Mouse (Mus musculus) midbrain, embryonic 15.5 days (tissue): Measurements from ENCODE around the gene Ttll13. TPM values are rescaled to one million over a fixed set of nuclear protein-coding genes. Genes with fewer than 3 reads are reported as not detected.

ENCODE experiments used
- ATAC-seq: fragments of 200-750 bp; cut with Nextera tagmentation; replicated peaks from 2 replicates; pipeline ENCODE4 v1.8.0; 2017; ENCODE audit warnings: moderate TSS enrichment
- H3K27ac ChIP-seq: fragments of 300-500 bp; sonication (generic); 2 replicates; pipeline ENCODE4 v1.5.1; 2015; ENCODE audit warnings: mild to moderate bottlenecking, inconsistent platforms
- H3K27me3 ChIP-seq: fragments of 300-500 bp; sonication (generic); replicated peaks from 2 replicates; pipeline ENCODE4 v1.6.1; 2015; ENCODE audit warnings: inconsistent platforms
- H3K36me3 ChIP-seq: fragments of 300-500 bp; sonication (generic); replicated peaks from 2 replicates; pipeline ENCODE4 v1.6.1; 2015; ENCODE audit warnings: inconsistent platforms
- H3K4me1 ChIP-seq: fragments of 300-500 bp; sonication (generic); 2 replicates; pipeline ENCODE4 v1.6.1; 2015; ENCODE audit warnings: inconsistent platforms
- H3K4me2 ChIP-seq: fragments of 300-500 bp; sonication (generic); 2 replicates; pipeline ENCODE4 v1.6.1; 2015; ENCODE audit warnings: inconsistent platforms, mild to moderate bottlenecking, moderate library complexity
- H3K4me3 ChIP-seq: fragments of 300-500 bp; sonication (generic); 2 replicates; pipeline ENCODE4 v1.5.1; 2015; ENCODE audit warnings: mild to moderate bottlenecking, inconsistent platforms
- H3K9ac ChIP-seq: fragments of 300-500 bp; sonication (generic); 2 replicates; pipeline ENCODE4 v1.6.1; 2015; ENCODE audit warnings: mild to moderate bottlenecking, inconsistent platforms
- H3K9me3 ChIP-seq: fragments of 300-500 bp; sonication (generic); 2 replicates; pipeline ENCODE4 v1.6.1; 2016; ENCODE audit warnings: inconsistent platforms
- WGBS: fragments of 180-500 bp; shearing (Covaris S2); methylation state at CpG from one replicate; pipeline ENCODE4 v1.1.7; 2015; ENCODE audit warnings: mixed read lengths; 5-methylcytosine and 5-hydroxymethylcytosine counted together
- polyA plus RNA-seq: library from polyadenylated mRNA; unstranded; fragments of >200 nt; fragmentation: Nextera tagmentation; extraction: Ambion mirVana; gene quantifications from 2 replicates; pipeline ENCODE4 v1.2.1, GENCODE M21; 2015

Ttll13 gene
- 2.1 and 2.9 TPM in 2 replicates for polyA plus RNA-seq

DNA sequence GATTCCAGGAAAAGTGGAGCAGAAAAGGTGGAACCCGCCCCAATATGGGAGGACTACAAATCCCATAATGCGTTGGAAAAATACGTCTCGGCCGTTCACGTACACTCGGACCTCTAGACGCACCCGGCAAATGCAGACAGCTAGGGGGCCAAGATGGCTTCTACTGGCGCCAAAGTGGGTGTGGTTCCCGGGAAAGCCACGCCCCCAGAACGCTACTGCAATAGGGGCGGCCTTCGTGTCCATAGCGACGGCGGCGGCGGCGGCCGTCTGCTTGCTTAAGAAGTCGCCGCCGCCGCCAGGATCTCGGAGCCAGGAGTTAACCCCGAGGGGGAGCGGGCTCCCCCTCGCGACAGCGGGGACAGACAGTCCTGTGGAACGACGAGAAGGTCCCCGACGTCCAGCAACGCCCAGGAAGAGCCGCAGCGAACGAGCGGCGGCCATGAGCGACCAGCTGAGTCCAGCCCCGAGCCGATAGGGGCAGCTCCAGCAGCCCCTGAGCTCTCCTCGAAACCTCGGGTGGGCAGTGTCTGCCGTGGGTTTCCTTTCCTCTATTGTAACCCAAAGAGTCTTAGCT lies at the start of gene Ttll13:
Gene Ttll13 (plus strand): TSS at position 229 of the 574 bp plus-strand sequence.
- no peaks in the 10 kb centered on the region for H3K9me3 ChIP-seq
- WGBS: under 1% methylated on average over 48 of the region's 48 CpGs
- H3K27me3 ChIP-seq: no peaks in the 10 kb centered on the region
- H3K4me3 ChIP-seq: peak within 1 kb of the TSS; percentile 54
- peak within 1 kb of the TSS; percentile 57 for H3K4me2 ChIP-seq
- ATAC-seq: peak; percentile 98
- peak within 1 kb of the TSS; percentile 86 for H3K27ac ChIP-seq
- H3K36me3 ChIP-seq: no peaks in the 10 kb centered on the region
- no peaks in the 10 kb centered on the region for H3K4me1 ChIP-seq
- H3K9ac ChIP-seq: peak within 1 kb of the TSS; percentile 62

DNA sequence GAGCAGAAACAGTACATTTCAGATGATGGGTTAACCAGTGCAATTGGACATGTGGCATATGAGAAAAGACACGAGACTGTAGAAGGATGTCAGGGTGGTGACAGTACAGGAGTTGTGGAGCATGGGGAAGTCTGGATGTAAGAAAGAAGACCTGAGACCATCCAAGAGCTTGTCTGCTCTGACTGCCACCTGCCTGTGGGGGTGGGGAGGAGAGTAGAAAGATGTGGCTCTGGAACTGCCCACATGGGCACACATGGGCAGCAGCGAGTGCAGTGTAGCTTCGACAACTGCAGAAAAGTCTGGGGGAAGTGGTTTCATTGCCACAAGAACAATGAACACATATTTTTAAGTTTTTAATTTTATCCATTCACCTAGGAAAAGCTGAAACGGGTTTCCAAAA lies 48.8 kb upstream of the Ttll13 start:
- Histone ChIP-seq H3K4me1 (peaks cover 67% of the 10 kb centered on the region), H3K27me3 (no peaks in the 10 kb centered on the region), H3K9me3 (no peaks in the 10 kb centered on the region), H3K4me2 (peak overlapping the region; percentile 76), H3K9ac (peak overlapping the region; percentile 80), H3K27ac (peak overlapping the region; percentile 96), H3K4me3 (peak overlapping the region; percentile 77), H3K36me3 (no peaks in the 10 kb centered on the region)
- ATAC-seq: no peak
- 16% methylated on average over 4 of the region's 4 CpGs for WGBS

DNA sequence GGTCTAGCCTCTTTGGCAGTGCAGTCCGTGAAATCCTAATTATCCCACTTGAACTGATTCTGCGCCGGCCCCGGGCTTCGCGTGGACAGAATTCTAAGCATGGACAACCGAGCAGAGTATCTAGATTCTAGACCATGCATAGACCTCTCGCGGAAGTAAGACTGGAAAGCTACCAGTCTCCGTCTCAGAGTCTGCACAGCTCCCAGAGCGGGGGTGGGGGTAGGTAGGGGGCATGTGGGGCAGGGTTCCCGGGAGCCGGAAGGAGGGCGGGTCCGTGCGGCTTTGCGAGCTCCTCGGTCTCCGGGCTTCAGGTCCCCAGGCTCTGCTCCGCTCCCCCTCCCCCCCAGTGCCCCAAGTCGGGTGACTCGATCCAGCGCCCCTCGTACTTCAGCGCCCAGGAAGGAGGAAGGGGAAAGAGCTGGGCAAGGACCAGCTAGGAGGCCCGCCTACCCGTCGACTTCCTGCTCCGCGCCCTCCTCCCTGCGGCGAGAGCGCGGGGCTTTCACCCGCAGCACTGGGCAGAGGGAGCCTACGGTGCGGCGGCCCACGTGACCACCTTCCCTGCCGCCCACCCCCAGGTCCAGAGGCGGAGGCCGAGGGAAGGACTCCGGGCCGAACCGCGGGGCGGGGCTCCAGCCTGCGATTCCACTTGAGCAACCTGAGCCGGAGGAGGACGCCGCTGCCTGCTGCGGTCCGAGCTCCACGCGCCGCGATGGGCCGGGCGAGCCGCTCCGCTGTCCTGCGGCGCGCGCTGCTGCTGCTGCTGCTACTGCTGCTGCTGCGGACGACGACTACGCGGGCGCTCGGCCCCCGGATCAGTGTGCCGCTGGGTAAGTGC lies 48.0 kb upstream of the Ttll13 start:
- Histone ChIP-seq H3K27ac (peak overlapping the region; percentile 96), H3K9ac (peak overlapping the region; percentile 80), H3K4me3 (peak overlapping the region; percentile 77), H3K4me2 (peak overlapping the region; percentile 76), H3K9me3 (no peaks in the 10 kb centered on the region), H3K36me3 (no peaks in the 10 kb centered on the region), H3K4me1 (peaks cover 67% of the 10 kb centered on the region), H3K27me3 (no peaks in the 10 kb centered on the region)
- peak; percentile 89 for ATAC-seq
- under 1% methylated on average over 72 of the region's 74 CpGs for WGBS

DNA sequence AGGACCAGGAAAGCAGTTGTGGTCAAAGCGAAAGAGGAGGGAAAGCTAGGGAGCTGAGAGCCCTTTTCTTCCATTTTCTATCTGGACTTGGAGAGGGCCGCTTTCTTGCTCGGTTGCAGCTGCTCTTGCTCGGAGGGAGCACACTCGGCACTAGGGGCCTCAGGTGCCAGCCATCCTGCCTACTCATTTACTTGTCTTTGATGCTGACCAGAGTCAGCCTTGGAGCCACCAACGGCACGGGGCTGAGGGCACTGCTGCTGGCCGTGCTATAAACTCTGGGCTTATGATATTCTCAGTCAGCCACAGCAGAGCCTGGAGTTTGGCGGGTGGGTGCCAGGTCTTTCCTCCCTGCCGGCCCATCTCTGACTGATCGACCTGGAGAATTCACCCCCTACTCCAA lies 47.3 kb upstream of the Ttll13 start:
- Histone ChIP-seq H3K9me3 (no peaks in the 10 kb centered on the region), H3K36me3 (no peaks in the 10 kb centered on the region), H3K27me3 (no peaks in the 10 kb centered on the region), H3K4me1 (peaks cover 69% of the 10 kb centered on the region), H3K4me2 (peak overlapping the region; percentile 76), H3K4me3 (peak overlapping the region; percentile 77), H3K27ac (peak overlapping the region; percentile 96), H3K9ac (peak overlapping the region; percentile 80)
- peak; percentile 19 for ATAC-seq
- under 1% methylated on average over 11 of the region's 11 CpGs for WGBS

DNA sequence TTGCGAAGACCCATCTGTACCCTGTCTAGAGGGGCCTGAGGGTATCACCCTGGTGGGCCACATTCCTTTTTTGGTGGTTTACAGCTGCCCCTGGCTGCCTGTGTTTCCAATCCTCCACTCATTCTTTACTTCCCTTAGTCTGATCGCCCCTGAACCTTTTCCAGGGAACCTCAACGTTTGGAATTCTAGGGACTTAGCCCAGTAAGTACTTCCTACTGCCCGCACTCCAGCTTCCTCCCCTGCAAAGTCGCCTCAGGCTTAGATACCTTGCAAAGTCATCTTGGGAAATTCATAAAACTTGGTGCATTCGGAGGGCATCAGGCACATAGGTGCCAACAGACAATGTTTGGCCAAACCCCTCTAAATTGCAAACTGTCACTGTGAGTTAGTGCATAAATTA lies 46.9 kb upstream of the Ttll13 start:
- Histone ChIP-seq H3K4me3 (peak overlapping the region; percentile 77), H3K9ac (peak overlapping the region; percentile 80), H3K4me1 (peaks cover 69% of the 10 kb centered on the region), H3K9me3 (no peaks in the 10 kb centered on the region), H3K27me3 (no peaks in the 10 kb centered on the region), H3K36me3 (no peaks in the 10 kb centered on the region), H3K27ac (peak overlapping the region; percentile 96), H3K4me2 (peak overlapping the region; percentile 76)
- 38% methylated on average over 6 of the region's 6 CpGs for WGBS
- ATAC-seq: no peak

DNA sequence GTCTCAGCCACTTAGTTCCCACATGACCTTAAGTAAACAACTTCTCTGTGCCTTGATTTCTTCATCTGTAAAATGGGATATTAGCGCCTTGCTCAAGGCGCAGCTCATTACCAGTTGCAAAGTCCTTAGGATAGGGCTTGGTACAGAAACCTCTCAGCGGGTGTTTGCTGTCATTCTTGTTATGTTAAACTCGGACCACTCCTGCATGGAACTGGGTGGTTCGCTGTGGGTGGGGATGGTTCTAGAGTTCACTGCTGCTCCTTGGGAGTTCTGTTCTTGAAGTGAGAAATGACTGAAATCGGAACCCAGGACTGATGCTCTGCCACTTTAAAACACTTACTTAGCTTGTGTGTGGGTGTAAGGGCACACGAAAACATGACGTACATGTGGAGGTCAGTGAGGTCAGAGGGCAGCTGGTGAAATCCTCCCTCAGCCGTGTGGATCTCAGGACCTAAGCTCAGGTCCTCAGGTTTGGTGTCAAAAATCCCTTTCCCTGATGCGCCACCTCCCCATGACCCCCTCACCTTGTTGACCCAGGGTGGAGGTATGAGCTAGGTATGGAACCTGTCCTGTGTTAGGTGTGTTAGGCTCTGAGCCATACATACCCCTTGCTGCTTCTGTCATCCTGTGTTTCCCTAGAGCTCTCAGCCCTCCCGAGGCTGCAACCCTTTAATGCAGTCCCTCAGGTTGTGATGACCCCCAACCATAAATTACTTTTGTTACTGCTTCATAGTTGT lies 46.2 kb upstream of the Ttll13 start:
- no peak overlapping the region for H3K9ac ChIP-seq
- no peaks in the 10 kb centered on the region for H3K9me3 ChIP-seq
- WGBS: 78% methylated on average over 11 of the region's 11 CpGs
- no peak overlapping the region for H3K27ac ChIP-seq
- no peaks in the 10 kb centered on the region for H3K36me3 ChIP-seq
- H3K27me3 ChIP-seq: no peaks in the 10 kb centered on the region
- H3K4me3 ChIP-seq: peak overlapping the region; percentile 77
- peaks cover 70% of the 10 kb centered on the region for H3K4me1 ChIP-seq
- no peak for ATAC-seq
- H3K4me2 ChIP-seq: peak overlapping the region; percentile 76

DNA sequence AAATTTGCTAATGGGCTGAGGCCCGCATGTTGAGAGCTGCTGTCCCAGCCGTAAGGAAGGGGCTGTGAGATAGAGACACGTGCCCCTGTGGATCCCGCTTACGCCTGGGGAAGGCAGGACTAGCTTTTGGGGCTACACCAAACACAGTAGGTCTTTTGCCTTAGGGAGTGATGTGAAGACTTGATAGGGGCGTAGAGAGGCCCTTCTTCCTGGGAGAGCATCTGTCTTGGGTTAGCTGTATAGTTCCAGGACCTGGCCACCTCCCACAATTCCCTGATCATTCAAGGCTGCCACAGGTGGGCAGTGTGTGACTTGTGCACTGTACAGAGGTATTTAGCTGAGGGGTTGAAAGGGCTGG lies 45.6 kb upstream of the Ttll13 start:
- no peaks in the 10 kb centered on the region for H3K9me3 ChIP-seq
- peak overlapping the region; percentile 76; the same call in 1 of the 2 replicates for H3K4me2 ChIP-seq
- ATAC-seq: no peak
- no peaks in the 10 kb centered on the region for H3K27me3 ChIP-seq
- no peaks in the 10 kb centered on the region for H3K36me3 ChIP-seq
- H3K27ac ChIP-seq: no peak overlapping the region
- H3K9ac ChIP-seq: no peak overlapping the region
- 92% methylated on average over 6 of the region's 6 CpGs for WGBS
- no peak overlapping the region for H3K4me3 ChIP-seq
- peaks cover 72% of the 10 kb centered on the region for H3K4me1 ChIP-seq

DNA sequence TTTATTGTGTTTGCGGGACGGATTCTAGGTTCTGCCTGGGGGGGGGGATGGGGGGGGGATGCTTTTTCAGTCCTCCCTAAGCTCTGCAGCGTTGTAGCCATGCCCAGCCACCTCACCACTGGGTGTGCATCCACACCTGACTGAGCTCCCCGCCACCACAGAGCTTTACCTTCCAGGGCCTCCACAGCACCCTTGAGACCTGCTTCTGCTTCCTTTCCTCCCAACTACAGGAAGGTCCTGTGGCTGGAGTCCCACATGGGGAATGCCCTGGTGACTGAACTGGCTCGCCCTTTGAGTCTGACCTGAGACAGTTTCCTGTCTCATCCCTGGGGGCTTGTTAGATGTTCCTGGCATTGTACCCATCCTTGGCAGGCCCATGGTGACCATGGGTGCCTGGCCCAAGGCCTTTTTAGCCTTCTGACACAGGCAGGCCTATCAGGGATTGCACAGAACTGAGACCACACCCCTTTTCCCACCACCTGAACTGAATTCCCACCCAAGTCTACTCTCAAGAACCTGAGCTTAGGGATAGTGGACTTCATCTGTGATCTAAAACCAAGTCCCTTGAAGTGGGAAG lies 45.1 kb upstream of the Ttll13 start:
- WGBS: 85% methylated on average over 5 of the region's 5 CpGs
- H3K27ac ChIP-seq: no peak overlapping the region
- H3K27me3 ChIP-seq: no peaks in the 10 kb centered on the region
- no peak overlapping the region for H3K9ac ChIP-seq
- no peak for ATAC-seq
- H3K4me1 ChIP-seq: peaks cover 72% of the 10 kb centered on the region
- no peaks in the 10 kb centered on the region for H3K36me3 ChIP-seq
- no peaks in the 10 kb centered on the region for H3K9me3 ChIP-seq
- no peak overlapping the region for H3K4me3 ChIP-seq
- no peak overlapping the region for H3K4me2 ChIP-seq

DNA sequence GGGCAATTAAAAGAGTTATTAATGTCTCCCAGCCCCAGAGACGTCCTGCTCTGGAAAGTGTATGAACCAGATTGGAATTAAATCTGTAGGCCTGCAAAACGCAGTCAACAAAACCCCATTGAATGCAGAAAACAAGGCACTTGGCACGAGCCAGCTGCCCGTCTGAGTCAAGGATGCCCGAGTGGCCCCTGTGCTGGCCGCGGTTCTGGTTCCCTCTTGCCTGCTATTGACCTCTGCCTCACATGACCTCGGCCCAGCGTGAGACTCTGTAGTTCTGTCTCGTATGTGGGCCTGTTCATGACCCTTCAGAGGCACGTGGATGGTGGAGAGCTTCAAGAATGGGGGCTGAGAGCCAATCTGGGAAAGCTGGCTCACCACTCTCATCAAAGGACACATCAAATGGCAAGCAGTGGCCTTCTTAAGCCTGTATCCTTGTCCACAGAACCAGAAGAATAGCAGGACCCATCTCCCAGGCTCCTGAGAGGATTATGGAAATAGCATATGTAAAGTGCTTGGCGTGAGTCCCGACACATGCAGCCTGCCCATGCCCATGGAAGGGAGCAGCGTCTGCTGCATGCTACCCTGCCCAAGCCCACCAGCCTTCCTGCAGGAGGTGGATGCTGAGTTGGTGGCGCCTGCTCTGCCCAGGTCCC lies 44.2 kb upstream of the Ttll13 start:
- Histone ChIP-seq H3K9ac (no peak overlapping the region), H3K4me2 (no peak overlapping the region; the same call in 1 of the 2 replicates), H3K4me3 (no peak overlapping the region), H3K27me3 (no peaks in the 10 kb centered on the region), H3K4me1 (peaks cover 70% of the 10 kb centered on the region), H3K27ac (peak overlapping the region; percentile 31; the same call in 1 of the 2 replicates), H3K9me3 (no peaks in the 10 kb centered on the region), H3K36me3 (no peaks in the 10 kb centered on the region)
- 48% methylated on average over 15 of the region's 15 CpGs for WGBS
- ATAC-seq: no peak

DNA sequence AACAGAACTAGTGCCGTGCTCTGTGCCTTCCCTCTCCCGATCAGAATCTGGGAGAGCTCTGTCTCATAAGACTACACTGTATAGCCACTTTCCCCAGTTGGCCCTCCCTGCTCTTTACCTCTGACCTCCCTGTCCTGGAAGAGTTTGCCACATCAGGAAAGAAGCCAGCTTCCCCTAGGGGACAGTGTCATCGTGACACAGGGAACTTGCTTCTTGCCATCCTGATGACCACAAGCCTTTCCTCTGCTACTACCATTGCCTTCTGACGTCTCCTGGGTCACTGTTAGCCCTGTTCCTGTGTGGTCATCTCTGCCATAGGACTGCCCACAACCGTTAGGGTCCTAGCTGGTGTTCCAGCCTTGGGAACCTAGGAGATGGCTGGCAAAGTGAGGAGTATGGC lies 43.2 kb upstream of the Ttll13 start:
- Histone ChIP-seq H3K9ac (no peak overlapping the region), H3K4me2 (no peak overlapping the region), H3K4me1 (peaks cover 70% of the 10 kb centered on the region), H3K27me3 (no peaks in the 10 kb centered on the region), H3K9me3 (no peaks in the 10 kb centered on the region), H3K4me3 (no peak overlapping the region), H3K27ac (no peak overlapping the region), H3K36me3 (no peaks in the 10 kb centered on the region)
- no peak for ATAC-seq
- WGBS: 77% methylated on average over 5 of the region's 5 CpGs

DNA sequence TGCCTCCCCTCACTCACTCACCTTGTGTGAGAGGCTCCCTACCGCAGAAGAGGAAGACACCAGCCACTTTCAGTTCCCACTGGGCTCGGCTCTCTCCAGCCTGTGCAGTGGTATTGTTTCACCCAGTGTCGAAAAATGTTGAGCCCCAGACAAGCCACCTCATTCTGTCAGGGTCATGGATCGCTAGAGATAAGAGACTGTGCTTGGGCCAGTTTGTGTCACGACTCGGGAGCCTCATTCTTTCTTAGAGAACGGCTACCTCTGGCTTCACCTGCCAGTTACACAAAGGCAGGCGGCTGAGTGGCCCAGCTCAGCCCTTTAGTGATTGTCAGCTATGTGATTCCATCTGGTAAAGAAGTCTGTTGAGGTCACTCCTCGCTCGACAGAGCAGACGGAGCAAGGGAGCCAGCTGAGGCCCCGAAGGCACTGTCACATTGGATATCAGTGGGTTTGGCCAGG lies 42.5 kb upstream of the Ttll13 start:
- peak overlapping the region; percentile 2; the same call in 1 of the 2 replicates for H3K27ac ChIP-seq
- 0 out of 2 replicates have a peak overlapping the region, but pooled peaks have one; percentile 13 for H3K9ac ChIP-seq
- H3K4me2 ChIP-seq: no peak overlapping the region
- H3K4me1 ChIP-seq: peaks cover 76% of the 10 kb centered on the region
- H3K36me3 ChIP-seq: no peaks in the 10 kb centered on the region
- no peaks in the 10 kb centered on the region for H3K9me3 ChIP-seq
- H3K4me3 ChIP-seq: no peak overlapping the region
- WGBS: 23% methylated on average over 12 of the region's 12 CpGs
- ATAC-seq: no peak
- no peaks in the 10 kb centered on the region for H3K27me3 ChIP-seq
